Comparison of ENCODE assay signal across 9 mouse cellular contexts in the genomic region with DNA sequence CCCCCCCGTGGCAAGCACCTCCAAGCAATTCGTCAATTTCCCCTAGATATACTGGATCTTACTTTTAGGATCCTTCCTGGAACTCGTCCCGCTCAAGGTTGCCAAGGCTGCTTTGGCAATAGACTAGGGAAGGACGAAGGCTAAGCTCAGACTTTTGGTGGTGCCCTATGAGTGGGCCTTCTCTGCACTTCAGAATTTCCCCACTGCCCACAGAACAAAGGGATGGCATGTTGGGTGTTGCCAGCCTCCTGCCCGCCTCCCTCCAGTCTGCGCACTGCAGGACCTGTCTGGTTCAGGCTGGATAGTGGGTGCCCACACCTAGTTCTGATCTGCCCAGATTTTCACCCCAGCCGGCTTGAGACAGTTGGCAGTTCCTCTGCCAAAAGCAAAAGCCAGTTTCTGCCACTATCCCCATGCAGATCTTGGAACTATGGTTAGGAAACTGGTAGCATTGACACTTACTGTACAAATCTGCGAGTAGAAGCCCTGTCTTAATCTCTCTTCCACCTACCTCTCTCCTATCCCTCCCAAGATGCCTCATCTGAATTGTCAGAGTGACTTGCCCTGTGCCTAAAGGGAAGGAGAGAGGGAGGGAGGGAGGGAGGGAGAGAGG. TPM values are rescaled to one million over a fixed set of nuclear protein-coding genes. Genes with fewer than 3 reads are reported as not detected.
DNase-seq lines count a peak whose midpoint lies in the region; ATAC-seq and TF ChIP-seq lines count a peak whose summit lies in the region.
"Had no signal": no experiment of that assay in that cellular context is flagged by ENCODE, and none has a peak within 500 bp of the region (broad histone marks: within the 10 kb centered on the region; RNA-seq: fewer than 3 reads in every experiment).

No protein-coding gene starts in this region.

- peaks cover 63% of the 10 kb centered on the region for H3K27me3 ChIP-seq in midbrain, embryonic 11.5 days (ENCODE audit: control insufficient read depth, insufficient read depth, low read length)
- H3K27me3 ChIP-seq in midbrain, postnatal 0 days (ENCODE audit: insufficient read depth, low read length), result peaks cover 45% of the 10 kb centered on the region
- H3K27me3 ChIP-seq in kidney, embryonic 16.5 days (ENCODE audit: insufficient read depth, low read length), result peaks cover 47% of the 10 kb centered on the region
- peaks cover 50% of the 10 kb centered on the region for H3K27me3 ChIP-seq in stomach, embryonic 16.5 days (ENCODE audit: control insufficient read depth, insufficient read depth, low read length)

- 21% methylated on average over 8 of the region's 9 CpGs for WGBS in midbrain, embryonic 11.5 days
- whole genome bisulfite sequencing in midbrain, postnatal 0 days, result 29% methylated on average over 9 of the region's 9 CpGs
- 53% methylated on average over 8 of the region's 9 CpGs for WGBS in kidney, embryonic 16.5 days
- 58% methylated on average over 7 of the region's 9 CpGs for WGBS in stomach, embryonic 16.5 days

- TF ChIP-seq CTCF in midbrain, postnatal 0 days (IDR thresholded peaks at IDR 0.05), result no peak

- no peaks in the 10 kb centered on the region for H3K36me3 ChIP-seq in midbrain, embryonic 11.5 days (ENCODE audit: control insufficient read depth, insufficient read depth, low read length)
- H3K36me3 ChIP-seq in midbrain, postnatal 0 days (ENCODE audit: insufficient read depth, low read length), result no peaks in the 10 kb centered on the region
- H3K36me3 ChIP-seq in kidney, embryonic 16.5 days (ENCODE audit: insufficient read depth, low read length), result no peaks in the 10 kb centered on the region
- H3K36me3 ChIP-seq in stomach, embryonic 16.5 days (ENCODE audit: control insufficient read depth, insufficient read depth, low read length), result no peaks in the 10 kb centered on the region

- no peaks in the 10 kb centered on the region for H3K9me3 ChIP-seq in midbrain, embryonic 11.5 days (ENCODE audit: control insufficient read depth, low read length)
- H3K9me3 ChIP-seq in midbrain, postnatal 0 days (ENCODE audit: low read length), result no peaks in the 10 kb centered on the region
- no peaks in the 10 kb centered on the region for H3K9me3 ChIP-seq in kidney, embryonic 16.5 days (ENCODE audit: low read length)
- no peaks in the 10 kb centered on the region for H3K9me3 ChIP-seq in stomach, embryonic 16.5 days (replicated peaks; ENCODE audit: control insufficient read depth, low read length)

- H3K4me2 ChIP-seq in midbrain, embryonic 11.5 days, result no peak overlapping the region
- no peak overlapping the region for H3K4me2 ChIP-seq in midbrain, postnatal 0 days (ENCODE audit: low read depth, low read length, poor library complexity, severe bottlenecking)
- peak overlapping the region; percentile 80 for H3K4me2 ChIP-seq in kidney, embryonic 16.5 days (replicated peaks; ENCODE audit: low read depth, low read length)
- H3K4me2 ChIP-seq in stomach, embryonic 16.5 days (ENCODE audit: low read depth, low read length), result peak overlapping the region; percentile 93; the same call in 1 of the 2 replicates

- ATAC-seq in midbrain, embryonic 11.5 days (ENCODE audit: low FRiP score), result no peak
- no peak for ATAC-seq in midbrain, postnatal 0 days (ENCODE audit: low FRiP score)
- ATAC-seq in kidney, embryonic 16.5 days (ENCODE audit: low FRiP score, low TSS enrichment), result no peak
- ATAC-seq in stomach, embryonic 16.5 days (ENCODE audit: insufficient read depth, low FRiP score), result no peak
- ATAC-seq: lung, postnatal 0 days had no signal

- no peak overlapping the region for H3K4me3 ChIP-seq in midbrain, embryonic 11.5 days (ENCODE audit: low read depth, low read length)
- no peak overlapping the region for H3K4me3 ChIP-seq in midbrain, postnatal 0 days (ENCODE audit: low read depth, low read length)
- peak overlapping the region; percentile 50 for H3K4me3 ChIP-seq in kidney, embryonic 16.5 days (ENCODE audit: low read length)
- H3K4me3 ChIP-seq in stomach, embryonic 16.5 days (replicated peaks; ENCODE audit: low read length), result no peak overlapping the region

- no peak overlapping the region for H3K27ac ChIP-seq in midbrain, embryonic 11.5 days (ENCODE audit: low read depth, low read length)
- no peak overlapping the region for H3K27ac ChIP-seq in midbrain, postnatal 0 days (ENCODE audit: low read depth, low read length)
- H3K27ac ChIP-seq in kidney, embryonic 16.5 days (ENCODE audit: low read length), result no peak overlapping the region; the same call in 1 of the 2 replicates
- no peak overlapping the region for H3K27ac ChIP-seq in stomach, embryonic 16.5 days (ENCODE audit: low read length)

- peak; percentile 62 for DNase-seq in adrenal gland, postnatal 10 days
- no peak for DNase-seq in adrenal gland, adult 8-10 months
- DNase-seq in midbrain, embryonic 11.5 days (ENCODE audit: low spot score, missing footprints), result peak; percentile 88
- DNase-seq in midbrain, postnatal 0 days (ENCODE audit: low spot score), result no peak
- DNase-seq in thymus, adult 18-20 months, result no peak
- no peak for DNase-seq in right cerebral cortex, postnatal 14 days

- peaks cover 24% of the 10 kb centered on the region for H3K4me1 ChIP-seq in midbrain, embryonic 11.5 days (ENCODE audit: control insufficient read depth, insufficient read depth, low read length)
- 0 out of 2 replicates have a peak, but pooled peaks cover 7% of the 10 kb centered on the region for H3K4me1 ChIP-seq in midbrain, postnatal 0 days (ENCODE audit: insufficient read depth, low read length)
- H3K4me1 ChIP-seq in kidney, embryonic 16.5 days (ENCODE audit: insufficient read depth, low read length), result peaks cover 28% of the 10 kb centered on the region
- peaks cover 16% of the 10 kb centered on the region for H3K4me1 ChIP-seq in stomach, embryonic 16.5 days (ENCODE audit: control insufficient read depth, insufficient read depth, low read length)

- H3K9ac ChIP-seq in midbrain, embryonic 11.5 days (ENCODE audit: low read length), result no peak overlapping the region
- no peak overlapping the region for H3K9ac ChIP-seq in midbrain, postnatal 0 days (replicated peaks; ENCODE audit: low read length, poor library complexity, severe bottlenecking)
- peak overlapping the region; percentile 70 for H3K9ac ChIP-seq in kidney, embryonic 16.5 days (replicated peaks; ENCODE audit: low read length)
- no peak overlapping the region for H3K9ac ChIP-seq in stomach, embryonic 16.5 days (ENCODE audit: low read length)

RNA-seq across cellular contexts. Expression of a gene that starts 1.9 kb away (rescaled TPM):
- total RNA-seq in adrenal gland, postnatal 10 days (2021), result 10 to 100 TPM; 18.8 to 28.7 TPM
- total RNA-seq in adrenal gland, adult 8-10 months (2022), result 10 to 100 TPM; 10.0 to 30.1 (median 15.7) TPM
- polyA plus RNA-seq in midbrain, embryonic 11.5 days (2014; fragmentation: Nextera tagmentation; extraction: Ambion mirVana), result 5.9 and 7.5 TPM in 2 replicates
- 34.7 and 39.8 TPM in 2 replicates for total RNA-seq in midbrain, postnatal 0 days (2014; rRNA removed)
- polyA plus RNA-seq in midbrain, postnatal 0 days (2015; fragmentation: Nextera tagmentation; extraction: Ambion mirVana), result 16.4 and 17.1 TPM in 2 replicates
- polyA plus RNA-seq in kidney, embryonic 16.5 days (2015; fragmentation: Nextera tagmentation; extraction: Ambion mirVana), result 36.0 and 42.6 TPM in 2 replicates
- 10.7 and 12.4 TPM in 2 replicates for polyA plus RNA-seq in stomach, embryonic 16.5 days (2015; fragmentation: Nextera tagmentation; extraction: Ambion mirVana)

Comparison
In these comparisons a context has a peak if more than half of its experiments do, and no peak if none do; other contexts are left out.
1. DNase-seq: peak in adrenal gland, postnatal 10 days (single experiment) and midbrain, embryonic 11.5 days (single experiment); none in adrenal gland, adult 8-10 months (single experiment), midbrain, postnatal 0 days (single experiment), thymus, adult 18-20 months (0 of 2) and right cerebral cortex, postnatal 14 days (single experiment).
2. H3K4me2 ChIP-seq: peak in kidney, embryonic 16.5 days (single experiment) and stomach, embryonic 16.5 days (single experiment); none in midbrain, embryonic 11.5 days (single experiment) and midbrain, postnatal 0 days (single experiment).